Mouse (Mus musculus) bone marrow, adult 2 months (tissue): ENCODE measurements at regions not wholly inside any gene's neighbourhood (a gene's known extent, or its start where the extent isn't known, plus 50 kb on each side); places are given as distances from the start of the nearest gene placed in this dataset.
"Not testable (repeated sequence)": the region's sequence is repeated elsewhere in the genome, so short reads cannot be mapped to it uniquely, and the experiment has no call there.

Experiments used
- H3K27ac ChIP-seq: fragments of 200-500 bp; 2 replicates; pipeline ENCODE4 v1.5.1; 2012; ENCODE audit warnings: low read depth, mild to moderate bottlenecking, control low read depth, inconsistent platforms, low read length; ENCODE audit not compliant: control insufficient read depth, poor library complexity, insufficient read depth
- H3K4me1 ChIP-seq: fragments of 200-500 bp; 2 replicates; pipeline ENCODE4 v1.6.1; 2011; ENCODE audit warnings: low read length; ENCODE audit not compliant: control insufficient read depth, insufficient read depth
- H3K4me3 ChIP-seq: fragments of 200-500 bp; replicated peaks from 2 replicates; pipeline ENCODE3; 2011; ENCODE audit warnings: mild to moderate bottlenecking, low read depth, low read length, control low read depth; ENCODE audit not compliant: control insufficient read depth
- CTCF ChIP-seq: fragments of 200-500 bp; IDR thresholded peaks from 2 replicates; pipeline ENCODE4 v1.5.1; 2011; ENCODE audit warnings: low read length, control low read depth; ENCODE audit not compliant: control insufficient read depth, insufficient read depth
- POLR2A ChIP-seq: fragments of 200-500 bp; IDR thresholded peaks from 2 replicates; pipeline ENCODE4 v1.6.1; 2011; ENCODE audit warnings: low read depth, mild to moderate bottlenecking, control low read depth, low read length, borderline replicate concordance; ENCODE audit not compliant: control insufficient read depth
- WGBS: fragments of 180-500 bp; shearing (Covaris S2); methylation state at CpG from one replicate; pipeline ENCODE4 v1.1.7; 2018; 5-methylcytosine and 5-hydroxymethylcytosine counted together

GRCm38 (mm10) chr8:12451857-12452256 is 56.8 kb downstream of the Sox1 start:
- 59% methylated on average over 8 of the region's 8 CpGs for WGBS
- H3K4me3 ChIP-seq, result no peak overlapping the region
- no peak overlapping the region for H3K27ac ChIP-seq
- no peaks in the 10 kb centered on the region for H3K4me1 ChIP-seq
- TF ChIP-seq CTCF (no peak), POLR2A (no peak)

GRCm38 (mm10) chr8:12455376-12455775 is 60.3 kb downstream of the Sox1 start:
- not testable (repeated sequence) for H3K4me3 ChIP-seq, H3K27ac ChIP-seq, H3K4me1 ChIP-seq
- 75% methylated on average over 3 of the region's 3 CpGs for WGBS

- H3K4me3 ChIP-seq, result no peak overlapping the region
- TF ChIP-seq CTCF, result no peak
- TF ChIP-seq POLR2A, result no peak
- H3K27ac ChIP-seq, result no peak overlapping the region
- H3K4me1 ChIP-seq, result no peaks in the 10 kb centered on the region
- WGBS, result 76% methylated on average over 1 of the region's 1 CpGs
These were observed 61.2 kb downstream of the Sox1 start for GRCm38 (mm10) chr8:12456326-12456725.

GRCm38 (mm10) chr8:12457015-12457414 is 61.9 kb downstream of the Sox1 start:
- 69% methylated on average over 7 of the region's 7 CpGs for WGBS
- no peak overlapping the region for H3K27ac ChIP-seq
- TF ChIP-seq POLR2A, result no peak
- TF ChIP-seq CTCF, result no peak

GRCm38 (mm10) chr8:12466845-12467244 is 71.8 kb downstream of the Sox1 start:
- no peaks in the 10 kb centered on the region; the same call in 1 of the 2 replicates for H3K4me1 ChIP-seq
- no peak overlapping the region for H3K4me3 ChIP-seq
- no peak for TF ChIP-seq CTCF
- no peak for TF ChIP-seq POLR2A
- WGBS, result 54% methylated on average over 7 of the region's 7 CpGs
- peak overlapping the region; percentile 58 for H3K27ac ChIP-seq

More at GRCm38 (mm10) chr8:12457015-12457414, 61.9 kb downstream of the Sox1 start:
- Histone ChIP-seq H3K4me3 (no peak overlapping the region), H3K4me1 (no peaks in the 10 kb centered on the region)

- Histone ChIP-seq H3K4me3 (no peak overlapping the region), H3K4me1 (no peaks in the 10 kb centered on the region; the same call in 1 of the 2 replicates), H3K27ac (peak overlapping the region; percentile 58; the same call in 1 of the 2 replicates)
- TF ChIP-seq POLR2A (no peak), CTCF (no peak)
- WGBS, result 82% methylated on average over 36 of the region's 36 CpGs
These were observed 72.6 kb downstream of the Sox1 start for GRCm38 (mm10) chr8:12467386-12468326.

- 15% methylated on average over 39 of the region's 39 CpGs for WGBS
- Histone ChIP-seq H3K4me1 (no peaks in the 10 kb centered on the region), H3K27ac (no peak overlapping the region), H3K4me3 (no peak overlapping the region)
- no peak for TF ChIP-seq CTCF
- TF ChIP-seq POLR2A, result no peak
These were observed 82.6 kb downstream of the Sox1 start for GRCm38 (mm10) chr8:12477449-12478401.

- no peak overlapping the region for H3K27ac ChIP-seq
- H3K4me1 ChIP-seq, result no peaks in the 10 kb centered on the region
- 78% methylated on average over 14 of the region's 14 CpGs for WGBS
- H3K4me3 ChIP-seq, result no peak overlapping the region
- TF ChIP-seq CTCF (no peak), POLR2A (no peak)
These were observed 86.8 kb downstream of the Sox1 start for GRCm38 (mm10) chr8:12481918-12482317.
